Mouse (Mus musculus) kidney, postnatal 36 days (tissue): Measurements from ENCODE around the gene Krtap3-3.
"Not testable (repeated sequence)": the region's sequence is repeated elsewhere in the genome, so short reads cannot be mapped to it uniquely, and the experiment has no call there.

Experiments
- DNase-seq, 2 experiments: peaks; one replicate each; pipeline ENCODE4 v3.0.0; 2021 to 2022; ENCODE audit warnings: mixed read lengths in 2 of 2

The Krtap3-3 gene

GRCm38 (mm10) chr11:99550765-99551164 is at the start of gene Krtap3-3:
Gene Krtap3-3, minus strand, starts transcription at chr11:99550865.
- DNase-seq: no peak

DNA sequence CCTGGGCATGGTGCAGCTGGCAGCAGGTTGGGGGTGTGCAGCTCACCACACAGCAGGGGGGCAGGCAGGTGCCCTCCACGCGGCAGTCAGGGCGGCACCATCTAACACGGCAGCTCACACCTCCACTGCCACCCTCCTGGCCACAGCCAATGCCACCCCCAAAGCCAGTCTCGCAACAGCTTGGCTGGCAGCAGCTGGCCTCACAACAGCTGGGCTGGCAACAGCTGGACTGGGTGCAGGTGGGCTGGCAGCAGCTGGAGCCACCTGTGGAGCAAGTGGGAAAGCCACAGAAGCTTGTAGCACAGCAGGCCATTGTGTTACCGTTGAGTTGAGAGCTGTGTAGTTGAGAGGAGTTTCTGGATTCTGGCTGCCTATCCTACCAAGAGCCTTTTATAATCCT is 47.1 kb upstream of the Krtap3-3 start, which contains the start of gene Krtap9-3:
Krtap9-3 (minus strand) TSS at position 364 of the 400 bp plus-strand sequence.
- DNase-seq: not testable (repeated sequence)

- no peak for DNase-seq
Observed at GRCm38 (mm10) chr11:99590981-99591380, 40.3 kb upstream of the Krtap3-3 start, which contains the start of gene Krtap1-3. Gene Krtap1-3, minus strand, starts transcription at chr11:99591339.

DNA sequence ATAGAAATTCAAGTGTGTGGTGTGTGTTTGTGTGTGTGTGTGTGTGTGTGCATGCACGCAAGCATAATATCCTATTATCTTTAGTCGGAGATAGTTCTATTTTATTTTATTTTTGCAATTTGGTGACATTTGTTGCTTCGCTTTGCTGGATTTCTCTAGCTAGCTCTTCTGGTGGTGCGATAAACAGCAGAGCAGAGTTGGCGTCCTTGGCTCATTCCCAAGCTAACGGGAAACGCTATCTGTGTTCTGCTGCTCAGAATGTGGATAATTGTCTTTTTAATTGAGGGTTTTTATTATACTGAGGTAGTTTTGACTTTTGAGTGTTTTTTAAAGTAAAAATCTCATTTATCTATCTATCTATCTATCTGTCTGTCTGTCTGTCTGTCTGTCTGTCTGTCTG is 34.4 kb upstream of the Krtap3-3 start:
- no peak for DNase-seq

- DNase-seq: no peak
Observed at GRCm38 (mm10) chr11:99583245-99583704, 32.6 kb upstream of the Krtap3-3 start, which contains the start of gene Krtap1-4. Gene Krtap1-4, minus strand, starts transcription at chr11:99583654.

DNA sequence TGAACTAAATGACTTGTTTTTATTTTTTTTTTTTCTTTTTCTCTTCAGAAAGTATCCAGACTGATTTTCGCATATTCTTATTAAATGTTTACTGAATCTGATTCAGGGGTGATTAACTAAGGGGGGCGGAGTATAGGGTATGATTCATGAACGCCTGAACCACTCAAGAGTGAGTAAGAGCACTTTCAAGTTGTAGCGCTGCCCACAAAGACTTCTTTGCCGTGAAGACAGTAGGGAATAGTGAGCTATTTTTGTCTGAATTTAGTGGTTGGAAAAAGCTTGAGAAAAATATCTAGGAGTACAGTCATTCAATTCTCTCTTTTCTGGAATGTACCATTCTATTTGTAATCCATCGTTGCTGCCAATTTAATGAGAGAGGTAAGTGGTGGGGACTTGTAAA is 30.9 kb upstream of the Krtap3-3 start:
- DNase-seq: no peak

DNA sequence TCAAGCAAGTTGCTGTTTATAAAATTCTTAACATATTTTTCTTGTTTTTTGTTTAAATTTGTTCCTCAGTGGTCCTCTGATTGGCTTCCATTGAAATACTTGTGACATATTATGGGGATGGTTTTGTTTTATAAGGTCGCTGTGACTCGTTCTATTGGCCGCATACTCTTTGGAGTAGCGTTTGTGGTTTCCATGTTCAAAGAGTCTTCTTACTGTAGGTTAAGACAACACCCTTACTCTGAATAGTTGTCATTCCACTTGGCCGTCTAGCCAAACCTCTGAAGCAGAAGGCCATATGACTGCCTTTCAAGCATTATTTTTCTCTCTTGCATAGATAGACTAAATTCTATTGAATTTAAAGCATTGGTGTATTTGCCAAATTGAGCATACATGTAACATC is 30.4 kb upstream of the Krtap3-3 start:
- no peak for DNase-seq

GRCm38 (mm10) chr11:99580636-99581035 is 30.0 kb upstream of the Krtap3-3 start, which contains the start of gene Krtap1-5:
Gene Krtap1-5, minus strand, starts transcription at chr11:99581016.
- no peak for DNase-seq

GRCm38 (mm10) chr11:99574106-99574505 is 23.4 kb upstream of the Krtap3-3 start:
- peak; percentile 46 to 80 for DNase-seq

DNA sequence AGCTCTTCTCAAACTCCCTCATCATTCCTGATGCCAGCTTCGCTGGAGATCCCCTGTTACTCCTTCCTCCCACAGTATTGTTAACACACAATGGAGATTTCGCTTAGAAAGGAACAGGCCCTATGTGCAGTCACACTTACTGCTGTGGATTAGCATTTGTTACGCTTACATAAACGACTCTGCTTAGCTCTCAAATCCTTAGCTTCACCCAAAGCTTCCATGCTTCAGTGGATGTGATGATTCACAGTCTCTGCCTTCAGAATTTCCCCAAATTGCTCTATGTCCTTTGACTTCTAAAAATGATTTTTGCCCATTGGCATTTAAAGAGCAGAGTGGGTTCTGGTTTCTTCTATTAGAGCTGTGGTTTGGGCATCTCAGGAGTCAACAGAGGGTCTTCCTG is 22.5 kb upstream of the Krtap3-3 start:
- no peak for DNase-seq

- no peak for DNase-seq
Observed at GRCm38 (mm10) chr11:99566530-99566929, 15.9 kb upstream of the Krtap3-3 start, which contains the start of gene Krtap3-1. Gene Krtap3-1, minus strand, starts transcription at chr11:99566630.

GRCm38 (mm10) chr11:99562580-99562979 is 11.9 kb upstream of the Krtap3-3 start:
- no peak for DNase-seq

- DNase-seq: no peak
Observed at GRCm38 (mm10) chr11:99559366-99559765, 8.7 kb upstream of the Krtap3-3 start, which contains the start of gene Gm11939. Gene Gm11939, minus strand, starts transcription at chr11:99559466.

- DNase-seq: peak in 1 of 2 experiments; percentile 1
Observed at GRCm38 (mm10) chr11:99557976-99558745, 7.5 kb upstream of the Krtap3-3 start.

GRCm38 (mm10) chr11:99556753-99557152 is 6.1 kb upstream of the Krtap3-3 start, which contains the start of gene Krtap3-2:
Gene Krtap3-2, minus strand, starts transcription at chr11:99556853.
- DNase-seq: no peak

GRCm38 (mm10) chr11:99556195-99556594 is 5.5 kb upstream of the Krtap3-3 start:
- no peak for DNase-seq

DNA sequence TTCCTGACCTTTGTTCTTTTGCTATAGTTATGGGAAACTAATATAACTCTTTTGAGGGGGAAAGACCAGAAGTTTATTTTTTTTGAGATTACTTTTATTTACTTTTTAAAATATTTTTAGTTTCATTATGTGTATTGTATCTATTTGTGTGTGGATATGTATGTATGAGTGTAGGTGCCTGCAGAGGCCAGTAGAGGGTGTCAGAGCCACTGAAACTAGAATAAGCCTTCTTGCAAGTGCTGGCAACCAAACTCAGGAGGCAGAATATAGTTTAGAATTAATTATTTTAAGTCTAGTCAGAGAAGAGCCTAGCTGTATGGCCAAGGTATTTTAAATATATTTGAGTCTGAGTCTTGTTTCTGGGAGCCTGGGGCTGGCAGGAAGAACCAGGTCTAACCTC is 2.8 kb downstream of the Krtap3-3 start:
- DNase-seq: no peak

GRCm38 (mm10) chr11:99539721-99540120 is 10.9 kb downstream of the Krtap3-3 start:
- peak; percentile 13 to 58 for DNase-seq

- DNase-seq: peak; percentile 6 to 27
Observed at GRCm38 (mm10) chr11:99521288-99521860, 29.3 kb downstream of the Krtap3-3 start, which contains the start of gene Krt39. Gene Krt39, minus strand, starts transcription at chr11:99521338.

DNA sequence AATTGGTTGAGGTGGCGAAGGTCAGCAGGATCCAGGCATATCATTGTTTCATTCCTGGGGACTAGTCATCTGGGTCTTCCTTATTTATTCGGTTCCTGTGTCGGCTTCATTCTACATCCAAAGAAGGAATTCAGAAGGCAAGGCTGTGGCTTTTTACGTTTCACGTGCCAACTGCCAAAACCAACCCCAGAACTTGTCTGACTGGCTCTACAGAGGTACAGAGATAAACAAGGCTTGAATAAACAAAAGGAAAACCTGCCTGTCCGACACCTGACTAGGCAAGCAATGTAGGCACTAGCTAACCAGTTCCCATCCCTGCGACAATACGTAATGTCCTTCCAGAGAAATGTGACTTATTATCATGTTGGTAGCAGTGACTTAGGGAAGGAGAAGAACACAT is 36.6 kb downstream of the Krtap3-3 start:
- DNase-seq: no peak
